ENCODE assay signal across 23 mouse cellular contexts in genomic region chr1:169060145-169060544, GRCm38 (mm10).
DNase-seq lines count a peak whose midpoint lies in the region; ATAC-seq lines count a peak whose summit lies in the region.
"Had no signal": no experiment of that assay in that cellular context is flagged by ENCODE, and none has a peak within 500 bp of the region (broad histone marks: within the 10 kb centered on the region; RNA-seq: fewer than 3 reads in every experiment).

No protein-coding gene starts in this region.

- no peak for DNase-seq in forebrain, embryonic 11.5 days (ENCODE audit: low spot score)
- DNase-seq in frontal cortex, postnatal 10 days (ENCODE audit: low spot score in 2 of 2) = no peak
- peak; percentile 5 for DNase-seq in layer of hippocampus, adult 9-11 months
- no peak for DNase-seq in layer of hippocampus, postnatal 25 days (ENCODE audit: extremely low spot score in 1 of 2, low spot score in 1 of 2)
- DNase-seq in brain, adult 2 months (ENCODE audit: low read depth, low spot score) = peak; percentile 40
- no peak for DNase-seq in thymus, postnatal 25 days
- DNase-seq: adrenal gland, adult 8-10 months; adrenal gland, postnatal 25 days; cerebellum, adult 18-20 months; cerebellum, adult 9-10 months; cerebellum, postnatal 14 days; gastrocnemius, adult 2 months; gastrocnemius, postnatal 14 days; heart, adult 11 months; heart, postnatal 10 days; heart, postnatal 36 days; kidney, adult 11 months had no signal

- no peaks in the 10 kb centered on the region for H3K36me3 ChIP-seq in forebrain, embryonic 13.5 days (ENCODE audit: poor library complexity, severe bottlenecking)
- no peaks in the 10 kb centered on the region for H3K36me3 ChIP-seq in forebrain, embryonic 11.5 days (ENCODE audit: control insufficient read depth, insufficient read depth, low read length)
- H3K36me3 ChIP-seq: heart, embryonic 12.5 days; heart, embryonic 15.5 days; hindbrain, embryonic 15.5 days had no signal

- H3K4me1 ChIP-seq in forebrain, embryonic 13.5 days = peaks cover 3% of the 10 kb centered on the region; the same call in 1 of the 2 replicates
- no peaks in the 10 kb centered on the region for H3K4me1 ChIP-seq in forebrain, embryonic 11.5 days (replicated peaks; ENCODE audit: control insufficient read depth, insufficient read depth, low read length)
- H3K4me1 ChIP-seq: heart, embryonic 12.5 days; heart, embryonic 15.5 days; hindbrain, embryonic 15.5 days had no signal

- H3K27ac ChIP-seq in forebrain, embryonic 13.5 days = peak overlapping the region; percentile 75
- no peak overlapping the region for H3K27ac ChIP-seq in forebrain, embryonic 11.5 days (ENCODE audit: low read depth, low read length)
- H3K27ac ChIP-seq: gastrocnemius, adult 2 months; heart, embryonic 15.5 days; hindbrain, embryonic 15.5 days had no signal

- H3K4me3 ChIP-seq in forebrain, embryonic 13.5 days = no peak overlapping the region
- no peak overlapping the region for H3K4me3 ChIP-seq in forebrain, embryonic 11.5 days (ENCODE audit: low read depth, low read length)
- H3K4me3 ChIP-seq: gastrocnemius, adult 2 months; heart, embryonic 12.5 days; heart, embryonic 15.5 days; hindbrain, embryonic 15.5 days had no signal

- peak; percentile 65 for ATAC-seq in forebrain, embryonic 13.5 days
- no peak for ATAC-seq in forebrain, embryonic 11.5 days (replicated peaks; ENCODE audit: low FRiP score)
- peak; percentile 41; the same call in 1 of the 2 replicates for ATAC-seq in frontal cortex, adult (ENCODE audit: low TSS enrichment)
- ATAC-seq: activated CD4-positive, CD25-positive, alpha-beta regulatory T cell, adult 4 months had no signal

- H3K4me2 ChIP-seq in forebrain, embryonic 13.5 days = no peak overlapping the region
- H3K4me2 ChIP-seq in forebrain, embryonic 11.5 days (ENCODE audit: low read depth, low read length, severe bottlenecking) = no peak overlapping the region
- H3K4me2 ChIP-seq: heart, embryonic 12.5 days; heart, embryonic 15.5 days; hindbrain, embryonic 15.5 days had no signal

- no peak overlapping the region for H3K9ac ChIP-seq in forebrain, embryonic 13.5 days
- H3K9ac ChIP-seq in forebrain, embryonic 11.5 days (ENCODE audit: low read length) = no peak overlapping the region
- H3K9ac ChIP-seq: heart, embryonic 12.5 days; heart, embryonic 15.5 days; hindbrain, embryonic 15.5 days had no signal

- WGBS in forebrain, embryonic 13.5 days = 71% methylated on average over 5 of the region's 5 CpGs
- 82% methylated on average over 5 of the region's 5 CpGs for WGBS in forebrain, embryonic 11.5 days

- H3K9me3 ChIP-seq in forebrain, embryonic 13.5 days (replicated peaks) = no peaks in the 10 kb centered on the region
- H3K9me3 ChIP-seq in forebrain, embryonic 11.5 days (ENCODE audit: control insufficient read depth, low read length) = no peaks in the 10 kb centered on the region
- H3K9me3 ChIP-seq: heart, embryonic 12.5 days; heart, embryonic 15.5 days; hindbrain, embryonic 15.5 days had no signal

- no peaks in the 10 kb centered on the region for H3K27me3 ChIP-seq in forebrain, embryonic 13.5 days
- no peaks in the 10 kb centered on the region for H3K27me3 ChIP-seq in forebrain, embryonic 11.5 days (ENCODE audit: control insufficient read depth, insufficient read depth, low read length)
- H3K27me3 ChIP-seq: heart, embryonic 12.5 days; heart, embryonic 15.5 days; hindbrain, embryonic 15.5 days had no signal

Comparison
In these comparisons a context has a peak if more than half of its experiments do, and no peak if none do; other contexts are left out.
1. DNase-seq: peak in layer of hippocampus, adult 9-11 months (single experiment) and brain, adult 2 months (single experiment); none in forebrain, embryonic 11.5 days (single experiment), frontal cortex, postnatal 10 days (0 of 2), layer of hippocampus, postnatal 25 days (0 of 2) and thymus, postnatal 25 days (single experiment).